Mouse (Mus musculus): ENCODE data around the gene Dpm2.

Dpm2 gene

DNA sequence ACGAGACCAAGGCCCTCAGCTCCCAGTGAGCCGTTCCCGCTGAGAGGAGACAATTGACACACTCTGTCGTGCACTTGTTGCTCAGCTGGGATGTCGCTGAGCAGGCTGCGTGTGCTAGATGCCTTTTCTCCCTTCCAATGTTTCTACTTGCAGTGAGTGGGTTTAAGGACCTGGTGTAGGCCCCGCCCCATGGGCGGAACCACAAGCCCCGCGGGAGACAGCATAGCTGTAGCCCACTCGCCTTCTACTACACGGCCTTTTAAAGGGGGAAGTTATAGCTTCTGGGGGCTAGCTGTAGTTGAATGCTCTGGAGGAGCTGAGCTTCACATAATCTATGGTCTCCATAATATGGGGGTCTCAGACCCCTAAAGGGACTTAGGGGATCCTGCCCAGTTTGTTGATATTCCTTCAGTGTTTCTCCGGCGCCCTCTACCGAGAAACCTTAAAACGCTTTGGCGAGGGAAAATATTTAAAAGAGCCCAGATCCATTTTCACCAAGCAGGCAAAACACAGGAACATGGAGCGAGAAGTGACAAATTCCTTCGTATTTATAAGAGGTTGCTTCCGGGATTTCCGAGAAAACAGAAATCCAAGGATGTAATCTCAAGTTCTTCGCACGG lies 40.1 kb downstream of the Dpm2 start:
- peak in 1 of 2 experiments; percentile 28 for DNase-seq (ENCODE audit: low spot score in 2 of 2)

DNA sequence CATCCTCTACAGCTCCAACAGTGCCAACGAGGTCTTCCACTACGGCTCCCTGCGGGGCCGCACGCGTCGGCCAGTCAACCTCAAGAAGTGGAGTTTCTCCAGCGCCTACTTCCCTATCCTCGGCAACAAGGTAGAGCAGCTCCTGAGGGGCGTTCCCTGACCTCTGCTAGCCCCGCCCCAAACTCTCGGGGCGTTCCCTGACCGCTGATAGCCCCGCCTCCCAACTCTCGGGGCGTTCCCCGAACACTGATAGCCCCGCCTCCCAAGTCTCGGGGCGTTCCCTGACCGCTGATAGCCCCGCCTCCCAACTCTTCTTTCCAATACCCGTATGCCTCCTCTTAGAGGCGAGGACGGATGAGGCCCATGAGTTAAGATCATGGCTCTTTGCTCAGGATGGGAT lies 41.6 kb downstream of the Dpm2 start:
- DNase-seq (ENCODE audit: low spot score in 2 of 2) = no peak

DNA sequence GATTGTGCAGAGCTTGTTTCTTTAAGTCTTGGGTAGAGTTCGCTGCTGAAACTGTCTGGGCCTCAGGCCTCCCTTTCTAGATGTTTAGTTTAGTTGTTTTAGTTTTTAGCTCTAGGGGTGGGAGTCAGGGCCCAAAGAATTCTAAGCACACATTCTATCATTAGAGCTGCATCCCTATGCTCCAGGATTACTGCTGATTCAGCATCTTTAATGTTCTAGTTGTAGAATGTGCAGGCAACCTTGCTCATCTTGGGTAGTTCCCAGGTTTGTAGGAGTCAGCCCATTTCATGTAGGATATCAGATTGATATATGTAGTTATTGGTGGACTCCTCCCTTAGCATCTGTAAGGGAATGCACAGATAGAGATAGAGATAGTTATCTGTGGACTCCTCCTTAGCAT lies 46.5 kb downstream of the Dpm2 start:
- DNase-seq (ENCODE audit: low spot score in 2 of 2) = no peak

DNA sequence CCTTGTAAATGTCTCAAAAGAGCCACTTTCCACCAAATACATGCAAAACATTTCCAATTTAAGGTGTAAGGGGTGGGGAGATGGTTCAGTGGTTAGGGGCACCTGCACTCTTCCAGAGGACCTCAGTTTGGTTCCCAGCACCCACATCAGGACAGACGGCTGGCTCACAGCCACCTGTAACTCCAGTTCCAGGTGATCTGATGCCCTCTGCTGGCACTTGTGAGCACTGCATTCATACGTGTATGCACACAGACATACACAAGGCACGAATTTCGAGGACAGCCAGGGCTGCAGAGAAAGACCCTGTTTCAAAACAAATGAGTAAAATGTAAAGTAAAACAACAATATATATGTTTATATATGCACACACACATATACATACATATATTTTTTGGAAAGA lies 46.9 kb downstream of the Dpm2 start:
- DNase-seq (ENCODE audit: low spot score in 2 of 2) = no peak

DNA sequence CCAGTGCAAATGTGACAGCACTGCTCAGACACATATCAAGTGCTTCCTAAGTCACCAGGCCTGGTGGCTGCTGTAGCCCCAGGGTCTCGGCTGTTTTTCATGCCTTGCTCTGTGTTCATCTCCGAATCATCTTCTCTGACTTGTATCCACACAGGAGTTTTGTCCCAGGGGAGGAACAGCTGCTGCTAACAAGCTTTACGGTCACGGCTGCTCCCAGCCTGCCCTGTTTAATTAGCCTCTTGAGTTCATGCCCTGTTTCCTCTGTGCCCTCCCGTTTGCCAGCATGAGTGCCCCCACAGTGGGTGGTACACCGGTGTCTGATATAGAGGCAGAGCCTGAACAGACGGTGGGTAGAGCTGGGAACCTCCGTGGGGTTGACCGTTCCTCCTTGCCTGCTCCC lies 47.4 kb downstream of the Dpm2 start:
- no peak for DNase-seq (ENCODE audit: low spot score in 2 of 2)

DNA sequence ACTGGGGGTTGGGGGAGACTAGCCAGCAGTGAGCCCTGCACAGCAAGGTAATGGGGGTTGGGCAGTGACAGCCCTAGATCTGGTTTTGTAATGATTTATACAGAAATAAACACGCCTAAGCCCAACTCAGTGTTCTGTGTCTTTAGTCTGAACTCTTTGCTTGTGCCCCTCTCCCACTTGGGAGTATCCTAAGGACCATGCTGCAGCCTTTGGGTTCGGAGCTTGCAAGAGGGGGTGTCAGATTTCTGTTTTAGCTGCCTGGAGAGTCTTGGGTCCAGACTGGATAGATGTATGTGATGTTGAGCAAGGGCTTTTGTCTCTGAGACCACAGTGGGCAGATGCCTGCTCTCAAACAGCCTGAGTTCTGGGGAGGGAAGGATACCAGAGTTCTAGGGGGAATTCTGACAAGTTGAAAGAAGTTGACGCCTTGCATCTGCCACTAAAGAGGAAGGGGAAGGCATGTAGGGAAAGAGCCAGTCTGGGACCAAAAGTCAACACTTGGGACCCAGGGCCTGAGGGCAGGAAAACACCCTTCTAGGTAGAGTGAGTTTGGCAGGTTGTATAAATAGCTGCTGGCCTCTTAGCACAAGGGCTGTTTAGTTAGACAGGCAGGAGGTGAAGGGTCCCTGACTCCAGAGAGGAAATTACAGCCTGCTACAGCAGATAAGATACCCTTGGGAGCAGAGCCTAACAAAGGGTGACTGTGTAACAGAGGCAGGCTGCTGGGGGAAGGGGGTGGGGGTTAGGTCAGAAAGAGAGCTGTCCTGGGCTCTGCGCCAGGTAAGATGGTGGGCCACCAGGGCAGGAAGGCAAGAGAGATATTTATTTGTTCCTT lies 50.2 kb downstream of the Dpm2 start:
- DNase-seq (ENCODE audit: low spot score in 2 of 2) = no peak

DNA sequence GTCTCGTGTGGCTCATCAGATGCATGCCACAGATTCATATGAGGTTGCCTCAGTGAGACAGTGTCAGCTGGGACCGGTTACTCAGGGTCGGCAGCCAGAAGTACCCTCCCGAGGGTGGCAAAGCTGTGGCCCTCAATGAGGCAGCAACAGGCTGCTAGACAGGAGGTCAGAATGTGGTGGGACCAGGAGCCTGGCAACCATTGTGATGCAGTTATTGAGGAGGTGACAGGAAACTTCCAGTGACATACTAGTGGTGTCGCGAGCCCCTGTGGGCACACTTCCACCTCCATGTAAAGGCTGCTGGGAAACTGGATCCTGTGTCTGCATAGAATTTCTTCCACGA lies 50.8 kb downstream of the Dpm2 start, which contains the start of gene Ak1:
TSS of gene Ak1 (plus strand) at position 242 of the 343 bp plus-strand sequence.
- no peak for DNase-seq (ENCODE audit: low spot score in 2 of 2)
